Mouse (Mus musculus) testis, postnatal 14 days (tissue): ENCODE measurements around the gene Oma1.

ENCODE experiments used
- DNase-seq: peaks from one replicate; pipeline ENCODE4 v3.0.0; 2021; ENCODE audit warnings: low spot score

Oma1 gene

GRCm38 (mm10) chr4:103358941-103359448 lies 45.4 kb downstream of the Oma1 start:
- DNase-seq: no peak

- no peak for DNase-seq
These were observed 68.6 kb downstream of the Oma1 start for GRCm38 (mm10) chr4:103382171-103382570.

GRCm38 (mm10) chr4:103385031-103385430 lies 71.4 kb downstream of the Oma1 start:
- DNase-seq: no peak

- no peak for DNase-seq
These were observed 72.5 kb downstream of the Oma1 start for GRCm38 (mm10) chr4:103385835-103386787.

GRCm38 (mm10) chr4:103387292-103387691 lies 73.7 kb downstream of the Oma1 start:
- DNase-seq: no peak

- no peak for DNase-seq
These were observed 75.0 kb downstream of the Oma1 start for GRCm38 (mm10) chr4:103388530-103389178.

GRCm38 (mm10) chr4:103389583-103389982 lies 76.0 kb downstream of the Oma1 start:
- DNase-seq: no peak

- DNase-seq: no peak
These were observed 76.9 kb downstream of the Oma1 start for GRCm38 (mm10) chr4:103390499-103390898.

- no peak for DNase-seq
These were observed 81.5 kb downstream of the Oma1 start for GRCm38 (mm10) chr4:103395066-103395465.

- no peak for DNase-seq
These were observed 82.3 kb downstream of the Oma1 start for GRCm38 (mm10) chr4:103395905-103396304.

GRCm38 (mm10) chr4:103396876-103397275 lies 83.3 kb downstream of the Oma1 start:
- no peak for DNase-seq

GRCm38 (mm10) chr4:103402581-103402980 lies 89.0 kb downstream of the Oma1 start:
- DNase-seq: no peak

GRCm38 (mm10) chr4:103405321-103405720 lies 91.7 kb downstream of the Oma1 start:
- no peak for DNase-seq

- no peak for DNase-seq
These were observed 96.7 kb downstream of the Oma1 start for GRCm38 (mm10) chr4:103410217-103410799.
